Mouse (Mus musculus) left cerebral cortex, adult 9 months (tissue): ENCODE data around the gene Rpl11.
"Not testable (repeated sequence)": the region's sequence is repeated elsewhere in the genome, so short reads cannot be mapped to it uniquely, and the experiment has no call there.

Source experiments
- DNase-seq, 2 experiments: peaks; one replicate each; pipeline ENCODE4 v3.0.0; 2022; ENCODE audit warnings: low spot score in 2 of 2

The Rpl11 gene

DNA sequence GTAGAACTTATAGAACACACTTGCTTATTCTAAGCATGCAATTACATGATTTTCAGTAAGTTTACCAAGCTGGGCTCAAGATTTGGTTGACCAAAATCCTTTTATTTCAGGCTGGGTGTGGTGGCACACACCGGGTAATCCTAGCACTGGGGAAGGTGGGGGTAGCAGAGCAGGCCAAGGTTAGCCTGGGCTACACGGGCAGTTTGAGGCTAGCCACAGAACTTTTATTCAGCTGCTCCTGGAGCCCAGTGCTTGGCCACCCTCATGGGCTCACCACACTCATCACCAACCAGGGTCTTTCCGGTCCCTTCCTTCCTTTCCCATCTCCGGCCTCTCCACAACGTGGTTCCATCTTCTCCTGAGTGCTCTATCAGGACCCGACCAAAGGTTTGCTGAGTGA is 17.4 kb upstream of the Rpl11 start:
- DNase-seq: no peak

GRCm38 (mm10) chr4:136069954-136070353 is 16.7 kb upstream of the Rpl11 start:
- DNase-seq: peak in 1 of 2 experiments; percentile 79

DNA sequence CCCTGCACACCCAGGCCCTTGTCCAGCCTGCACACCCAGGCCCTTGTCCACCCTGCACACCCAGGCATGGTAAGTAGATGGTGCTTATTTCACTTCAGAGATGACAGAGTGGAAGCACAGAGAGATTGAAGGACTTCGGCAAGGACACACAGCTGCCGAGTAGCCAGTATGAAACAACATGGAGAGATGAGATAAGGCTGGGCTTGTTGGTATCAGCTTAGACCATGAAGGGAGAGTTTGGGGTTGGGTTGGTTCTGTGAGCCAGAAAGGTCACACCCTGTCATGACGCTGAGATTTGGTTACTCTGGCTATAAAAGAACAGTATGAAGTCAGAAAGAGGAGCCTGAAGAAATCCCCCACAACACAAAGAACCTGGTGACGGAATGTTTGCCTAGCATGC is 16.1 kb upstream of the Rpl11 start:
- DNase-seq: no peak

- no peak for DNase-seq
These were observed 9.9 kb upstream of the Rpl11 start for GRCm38 (mm10) chr4:136063143-136063542.

DNA sequence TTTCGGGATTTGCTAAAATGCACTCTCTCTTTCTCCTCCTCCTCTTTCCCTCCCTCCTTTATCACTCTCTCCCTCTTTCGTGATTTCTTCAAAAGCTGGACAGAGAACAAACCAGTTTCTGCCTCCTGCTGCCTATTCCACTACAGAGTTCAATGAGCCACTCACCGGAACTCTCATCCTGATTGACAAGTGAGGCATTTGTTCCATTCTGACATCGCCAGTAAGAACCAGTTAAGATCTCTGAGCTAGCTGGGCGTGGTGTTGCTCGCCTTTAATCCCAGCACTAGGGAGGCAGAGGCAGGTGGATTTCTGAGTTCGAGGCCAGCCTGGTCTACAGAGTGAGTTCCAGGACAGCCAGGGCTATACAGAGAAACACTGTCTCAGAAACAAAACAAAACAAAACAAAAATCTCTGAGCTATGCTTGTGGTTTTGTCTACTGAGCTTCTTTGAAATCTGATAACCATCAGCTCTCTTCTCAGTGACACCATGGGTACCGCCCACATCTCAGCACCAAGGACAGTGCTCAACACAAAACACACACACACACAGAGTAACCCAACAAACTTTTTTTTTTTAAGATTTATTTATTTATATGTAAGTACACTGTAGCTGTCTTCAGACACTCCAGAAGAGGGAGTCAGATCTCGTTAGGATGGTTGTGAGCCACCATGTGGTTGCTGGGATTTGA is 6.7 kb upstream of the Rpl11 start:
- not testable (repeated sequence) for DNase-seq

- no peak for DNase-seq
These were observed 4.7 kb upstream of the Rpl11 start for GRCm38 (mm10) chr4:136057916-136058315.

DNA sequence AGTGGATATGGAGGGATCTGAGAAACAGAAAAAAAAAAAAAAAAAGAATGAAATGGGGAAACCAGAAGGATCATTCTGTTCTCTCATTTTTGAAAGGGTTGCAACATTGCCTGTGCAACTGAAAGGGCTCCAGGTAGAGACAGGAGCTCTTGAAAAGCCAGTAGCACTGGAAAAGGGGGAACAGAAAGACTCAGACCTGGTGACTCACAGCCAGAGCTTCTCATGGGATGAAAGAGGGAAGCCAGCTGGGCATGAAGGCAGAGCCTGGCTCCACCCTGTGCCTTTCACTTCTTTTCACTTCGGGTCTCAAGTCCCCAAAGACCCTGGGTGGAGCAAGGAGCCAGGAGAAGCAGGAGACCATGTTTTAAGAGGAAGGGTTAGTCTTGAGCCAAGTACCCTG is 2.8 kb upstream of the Rpl11 start:
- DNase-seq: no peak

DNA sequence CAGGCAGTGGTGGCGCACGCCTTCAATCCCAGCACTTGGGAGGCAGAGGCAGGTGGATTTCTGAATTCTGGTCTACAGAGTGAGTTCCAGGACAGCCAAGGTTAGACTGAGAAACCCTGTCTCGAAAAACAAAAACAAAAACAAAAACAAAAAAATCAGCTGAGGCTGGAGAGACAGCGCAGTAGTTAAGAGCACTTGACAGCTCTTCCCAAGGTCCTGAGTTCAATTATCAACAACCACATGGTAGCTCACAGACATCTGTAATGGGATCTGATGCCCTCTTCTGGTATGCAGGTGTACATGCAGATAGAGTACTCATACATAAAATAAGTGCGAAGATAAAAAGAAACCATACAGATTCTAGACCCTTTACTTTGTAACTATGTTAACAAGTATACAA is 615 bp upstream of the Rpl11 start:
- DNase-seq: no peak

GRCm38 (mm10) chr4:136052534-136053246 is 538 bp downstream of the Rpl11 start:
- no peak for DNase-seq

- DNase-seq: no peak
These were observed 1.2 kb downstream of the Rpl11 start for GRCm38 (mm10) chr4:136052060-136052459.

DNA sequence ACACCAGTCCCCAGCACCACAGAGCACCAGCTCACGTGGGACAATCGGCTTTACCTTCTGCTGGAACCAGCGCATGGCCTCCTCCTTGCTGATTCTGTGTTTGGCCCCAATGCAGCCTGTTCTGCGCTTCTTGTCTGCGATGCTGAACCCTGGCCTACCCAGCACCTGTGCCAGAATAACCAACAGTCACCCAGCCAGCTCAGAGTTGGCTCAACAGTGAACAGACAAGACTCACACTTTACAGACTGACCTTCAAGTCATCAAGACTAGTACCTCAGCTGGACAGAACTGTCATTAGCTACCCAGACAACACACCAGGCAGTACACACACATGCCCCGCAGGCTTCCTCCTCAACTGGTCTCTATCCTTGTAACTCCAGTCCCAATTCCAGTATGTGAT is 3.0 kb downstream of the Rpl11 start:
- DNase-seq: no peak

DNA sequence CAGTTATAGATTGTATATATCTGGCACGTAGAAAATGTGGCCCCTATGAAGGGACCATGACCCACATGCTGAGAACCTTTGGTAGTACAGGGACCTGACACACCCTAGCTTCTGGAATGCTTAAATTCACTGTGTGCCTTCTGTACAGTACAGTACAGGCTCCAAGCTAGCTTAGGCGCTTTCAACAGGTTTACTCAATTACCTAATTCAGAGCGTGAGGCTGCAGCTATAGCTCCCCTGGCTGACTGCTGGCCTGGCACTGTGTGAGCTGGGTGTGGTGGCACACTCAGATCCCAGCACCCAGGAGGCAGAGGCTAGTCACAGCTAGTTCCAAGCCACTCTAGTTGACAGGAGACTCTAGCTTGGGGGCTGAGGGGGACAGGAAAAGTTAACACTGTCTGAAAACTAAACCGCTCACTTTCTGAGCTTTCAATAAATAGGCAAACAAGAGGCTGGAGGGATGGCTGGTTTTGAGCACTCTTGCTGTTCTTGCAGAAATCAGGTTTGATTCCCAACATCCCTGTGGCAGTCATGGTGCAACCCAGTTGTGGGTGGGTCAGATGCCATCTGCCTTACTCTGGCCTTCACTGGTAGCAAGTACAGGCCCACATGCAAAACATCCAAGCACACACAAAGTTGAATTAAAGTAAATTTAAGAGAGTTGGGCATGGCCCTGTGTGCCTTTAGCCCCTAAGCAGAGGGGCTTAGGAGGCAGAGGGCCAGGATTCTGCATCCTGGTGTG is 4.8 kb downstream of the Rpl11 start:
- DNase-seq: no peak

DNA sequence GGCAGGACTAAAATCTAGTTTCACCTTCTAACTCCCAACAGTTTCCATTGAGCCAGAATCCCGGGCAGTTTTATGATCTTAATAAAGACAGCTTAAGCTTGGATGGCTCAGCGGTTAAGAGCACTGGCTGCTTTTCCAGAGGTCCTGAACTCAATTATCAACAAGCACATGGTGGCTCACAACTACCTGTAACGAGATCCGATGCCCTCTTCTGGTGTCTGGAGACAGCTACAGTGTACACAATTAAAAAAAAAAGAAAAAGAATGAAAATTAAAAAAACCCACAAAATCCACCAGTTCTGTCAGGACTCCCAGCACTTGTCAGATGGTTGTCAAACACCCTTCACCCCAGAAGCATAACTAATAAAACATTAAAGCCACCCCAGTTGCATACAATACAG is 5.6 kb downstream of the Rpl11 start:
- DNase-seq: no peak

- DNase-seq: no peak
These were observed 6.3 kb downstream of the Rpl11 start for GRCm38 (mm10) chr4:136046888-136047287.

DNA sequence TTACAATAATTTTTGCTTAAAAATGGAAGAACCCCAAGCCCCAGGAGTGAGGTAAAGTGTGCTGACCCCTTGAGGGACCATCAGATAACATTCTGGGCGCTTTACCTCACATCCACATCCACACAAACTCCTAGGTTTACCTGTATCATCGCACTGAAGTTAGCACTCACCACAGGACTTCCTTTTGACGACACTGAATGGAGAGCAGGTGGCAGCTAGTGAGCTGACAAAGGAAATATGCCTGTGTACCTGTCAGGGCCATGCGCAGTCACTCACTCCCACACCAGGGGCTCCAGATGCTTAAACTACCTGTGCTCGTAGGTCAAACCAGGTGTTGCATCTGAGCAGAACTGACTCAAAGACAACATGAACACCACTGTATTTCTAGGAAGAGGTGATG is 8.1 kb downstream of the Rpl11 start:
- DNase-seq: no peak

GRCm38 (mm10) chr4:136043784-136044400 is 9.3 kb downstream of the Rpl11 start:
- DNase-seq: no peak

GRCm38 (mm10) chr4:136035078-136035477 is 18.1 kb downstream of the Rpl11 start:
- no peak for DNase-seq

- no peak for DNase-seq
These were observed 20.0 kb downstream of the Rpl11 start for GRCm38 (mm10) chr4:136033231-136033630.

DNA sequence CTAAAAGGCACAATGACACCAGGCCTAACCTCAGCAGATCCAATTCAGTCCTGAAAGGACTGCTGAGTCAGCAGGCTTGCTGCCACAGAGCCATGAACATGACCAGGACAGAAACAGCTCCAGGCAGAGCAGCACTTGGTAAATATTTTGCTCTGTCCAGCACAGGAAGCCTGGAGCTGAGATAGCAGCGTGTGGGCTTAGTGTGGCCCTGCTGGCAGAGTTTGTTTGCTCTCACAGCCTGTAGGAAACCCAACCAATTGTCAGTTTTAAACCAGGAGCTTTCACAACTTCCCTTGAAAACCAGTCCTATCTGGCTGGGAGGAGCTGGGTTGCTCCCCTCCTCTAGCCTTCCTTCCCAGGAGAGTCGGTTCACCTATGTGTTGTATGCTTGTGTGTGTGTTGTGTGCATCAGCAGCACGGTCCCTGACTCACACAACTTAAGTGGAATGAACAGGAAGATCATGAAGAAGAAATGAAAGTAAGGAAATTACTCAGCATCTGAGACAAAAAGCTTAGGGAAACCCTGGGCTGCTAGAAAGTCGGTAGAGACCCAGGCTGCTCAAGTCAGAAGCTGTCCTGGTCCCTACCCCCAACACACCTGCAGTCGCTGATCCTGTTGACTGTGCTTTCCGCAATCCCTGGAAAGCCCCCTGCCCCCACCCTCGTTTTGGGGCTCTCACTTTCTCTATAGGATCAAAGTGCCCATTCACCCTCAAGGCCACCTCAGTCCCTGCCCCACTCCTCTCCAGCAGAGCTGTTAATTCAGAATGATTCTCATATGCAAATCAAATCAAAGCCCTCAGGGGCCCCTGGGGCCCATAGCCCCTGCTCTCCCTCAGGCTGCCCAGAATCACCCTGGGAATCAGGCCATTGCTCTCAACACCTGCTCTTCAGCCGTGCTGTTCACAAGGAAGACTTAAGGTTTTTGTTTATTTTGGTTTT is 22.0 kb downstream of the Rpl11 start:
- DNase-seq: no peak

DNA sequence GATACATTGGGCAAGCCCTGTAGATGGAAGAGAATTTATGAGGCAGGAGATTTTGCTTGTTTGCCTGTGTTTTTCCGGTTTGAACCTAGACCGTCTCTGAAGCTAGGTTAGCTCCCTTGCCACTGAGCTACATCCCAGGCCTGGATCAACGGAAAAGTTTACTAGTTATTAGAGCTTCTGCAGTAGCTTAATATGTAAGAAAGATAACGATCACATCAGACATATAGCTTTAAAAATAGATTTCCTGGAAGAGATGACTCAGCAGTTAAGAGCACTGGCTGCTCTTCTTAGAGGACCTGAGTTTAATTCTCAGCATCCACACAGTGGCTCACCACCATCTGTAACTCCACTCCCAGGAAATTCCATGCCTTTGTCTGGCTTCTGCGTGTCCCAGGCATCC is 24.5 kb downstream of the Rpl11 start:
- DNase-seq: no peak

GRCm38 (mm10) chr4:136028132-136028564 is 25.1 kb downstream of the Rpl11 start:
- DNase-seq: no peak
